Mouse (Mus musculus) hematopoietic multipotent progenitor cell, adult 10-12 weeks (in vitro differentiated cells): Measurements from ENCODE around the gene 2300002M23Rik. TPM values are rescaled to one million over a fixed set of nuclear protein-coding genes. Genes with fewer than 3 reads are reported as not detected.

Experiments
- polyA plus RNA-seq: library from polyadenylated mRNA; stranded (reverse); fragments of >175 nt; gene quantifications from 2 replicates; pipeline ENCODE4 v1.2.3, GENCODE M21; 2012; ENCODE audit warnings: low replicate concordance

The 2300002M23Rik gene
- 0.59 TPM in 1 of 2 replicates, not detected in the other for polyA plus RNA-seq

GRCm38 (mm10) chr17:35567150-35567549 is at the start of gene 2300002M23Rik:
2300002M23Rik (plus strand) TSS chr17:35567450.

GRCm38 (mm10) chr17:35532901-35533300 is 34.3 kb upstream of the 2300002M23Rik start, which contains the start of gene Psors1c2:
Psors1c2 (plus strand) TSS chr17:35533201.

GRCm38 (mm10) chr17:35551881-35552414 is 15.3 kb upstream of the 2300002M23Rik start, which contains the start of gene Cdsn:
Cdsn (plus strand) TSS chr17:35552128.

GRCm38 (mm10) chr17:35601249-35601648 is 34.0 kb downstream of the 2300002M23Rik start, which contains the start of gene Sfta2:
Sfta2 (plus strand) TSS chr17:35601549.

Other genes starting within 250 kb of the 2300002M23Rik start
- gene H2-Q1, start 247.0 kb upstream of the 2300002M23Rik start, polyA plus RNA-seq, result 21.1 and 21.9 TPM in 2 replicates
- 3.7 and 12.2 TPM in 2 replicates for gene H2-Q2, start 225.2 kb upstream of the 2300002M23Rik start, polyA plus RNA-seq
- gene H2-Q4, start 187.8 kb upstream of the 2300002M23Rik start, polyA plus RNA-seq, result 331 and 730 TPM in 2 replicates
- gene H2-Q6, start 142.6 kb upstream of the 2300002M23Rik start, polyA plus RNA-seq, result 245 and 559 TPM in 2 replicates
- gene H2-Q7, start 128.3 kb upstream of the 2300002M23Rik start, polyA plus RNA-seq, result 90.4 and 146 TPM in 2 replicates
- gene H2-Q10, start 97.4 kb upstream of the 2300002M23Rik start, polyA plus RNA-seq, result 8.2 and 27.0 TPM in 2 replicates
- not detected in 2 replicates for gene Pou5f1, start 61.4 kb upstream of the 2300002M23Rik start, polyA plus RNA-seq
- 21.6 and 39.6 TPM in 2 replicates for gene Tcf19, start 50.6 kb upstream of the 2300002M23Rik start, polyA plus RNA-seq
- 6.7 and 8.3 TPM in 2 replicates for gene Cchcr1, start 50.4 kb upstream of the 2300002M23Rik start, polyA plus RNA-seq
- gene Psors1c2, start 34.2 kb upstream of the 2300002M23Rik start, polyA plus RNA-seq, result not detected in 2 replicates
- 0.04 and 0.15 TPM in 2 replicates for gene Cdsn, start 15.3 kb upstream of the 2300002M23Rik start, polyA plus RNA-seq
- gene Sfta2, start 34.1 kb downstream of the 2300002M23Rik start, polyA plus RNA-seq, result not detected in 2 replicates
- gene Gm9573, start 59.2 kb downstream of the 2300002M23Rik start, polyA plus RNA-seq, result not detected in 2 replicates
- gene Mucl3, start 76.2 kb downstream of the 2300002M23Rik start, polyA plus RNA-seq, result not detected in 2 replicates
- gene Vars2, start 100.1 kb downstream of the 2300002M23Rik start, polyA plus RNA-seq, result 46.5 and 99.2 TPM in 2 replicates
- 8.3 and 11.4 TPM in 2 replicates for gene Gtf2h4, start 106.3 kb downstream of the 2300002M23Rik start, polyA plus RNA-seq
- 16.9 and 62.8 TPM in 2 replicates for gene Ddr1, start 137.2 kb downstream of the 2300002M23Rik start, polyA plus RNA-seq